Mouse (Mus musculus) right cerebral cortex, adult 2 months (tissue): ENCODE data around the gene Zfp2.
A peak's percentile ranks its signal among the peaks of the same experiment; 100 is the strongest.

Source experiments
- DNase-seq, 2 experiments: peaks; one replicate each; pipeline ENCODE4 v3.0.0; 2021 to 2022; ENCODE audit warnings: low spot score in 2 of 2

The Zfp2 gene

DNA sequence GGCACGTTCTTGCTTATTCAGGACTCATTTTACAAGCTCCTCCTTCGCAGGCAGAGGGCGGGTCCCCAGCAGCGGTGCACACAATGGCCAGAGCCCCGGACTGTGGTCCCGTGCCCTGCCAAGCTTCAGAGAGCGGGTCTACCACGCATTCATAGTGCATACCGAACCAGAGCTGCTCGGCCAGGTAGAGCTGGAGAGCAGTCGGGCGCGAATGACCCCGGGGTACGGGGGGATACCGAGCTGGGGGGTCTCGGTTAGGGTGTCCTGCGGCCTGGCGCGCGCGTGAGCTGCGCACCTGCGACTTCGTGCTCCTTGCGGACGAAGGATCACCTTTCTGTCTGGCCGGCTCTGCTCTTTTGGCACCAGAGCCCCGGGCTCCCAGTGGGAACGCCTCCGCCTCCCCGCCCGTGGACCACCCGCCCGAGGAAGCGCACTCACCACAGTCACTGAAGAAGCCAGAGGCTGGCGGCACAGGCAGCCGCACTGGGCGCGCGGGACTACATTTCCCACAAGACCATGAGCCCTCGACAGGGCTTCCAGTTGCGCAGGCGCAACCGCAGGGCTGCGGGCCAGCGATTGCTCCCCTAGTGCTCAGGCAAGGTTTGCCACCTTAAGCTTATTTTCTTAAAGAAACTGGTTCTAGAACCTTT is at the start of gene Zfp2:
Gene Zfp2, minus strand, starts transcription at position 495 of the 650 bp plus-strand sequence.
- DNase-seq = peak; percentile 93 to 95

DNA sequence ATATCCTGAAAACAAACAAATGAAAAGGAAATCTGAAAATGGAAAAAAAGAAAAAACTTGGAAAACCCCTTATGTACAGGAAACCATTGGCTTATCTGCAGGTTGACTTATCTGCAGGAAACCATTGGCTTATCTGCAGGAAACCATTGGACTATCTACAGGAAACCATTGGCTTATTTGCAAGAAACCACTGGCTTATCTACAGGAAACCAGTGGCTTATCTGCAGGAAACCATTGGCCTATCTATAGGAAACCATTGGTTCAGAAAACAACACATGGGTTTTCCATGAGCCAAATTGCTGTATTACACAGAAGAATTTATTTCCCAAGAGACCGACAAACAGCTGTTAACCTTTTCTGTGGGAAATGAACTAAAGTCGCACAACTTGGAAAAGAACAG is 48.9 kb upstream of the Zfp2 start:
- DNase-seq = no peak

DNA sequence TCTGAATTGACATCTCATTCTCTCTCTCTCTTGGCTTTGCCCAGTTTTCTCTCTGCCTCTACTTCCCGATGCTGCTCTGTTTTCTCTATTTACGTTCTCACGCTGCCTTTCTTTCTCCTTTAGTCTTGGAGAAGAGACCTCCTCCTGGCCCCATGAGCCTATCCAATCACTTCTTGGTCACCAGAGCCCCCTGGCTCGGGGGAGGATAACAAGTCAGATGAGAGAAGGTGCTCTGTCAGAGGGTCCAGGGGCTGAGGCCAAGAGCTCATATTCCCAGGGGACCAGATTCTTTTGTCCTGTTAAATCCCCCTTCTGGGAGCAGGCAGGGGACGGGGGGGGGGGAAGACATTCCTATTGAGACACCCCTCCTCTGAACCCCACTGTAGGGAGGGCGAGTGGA is 37.7 kb upstream of the Zfp2 start, which contains the start of gene Prop1:
Gene Prop1, minus strand, starts transcription at position 101 of the 400 bp plus-strand sequence.
- DNase-seq = no peak

DNA sequence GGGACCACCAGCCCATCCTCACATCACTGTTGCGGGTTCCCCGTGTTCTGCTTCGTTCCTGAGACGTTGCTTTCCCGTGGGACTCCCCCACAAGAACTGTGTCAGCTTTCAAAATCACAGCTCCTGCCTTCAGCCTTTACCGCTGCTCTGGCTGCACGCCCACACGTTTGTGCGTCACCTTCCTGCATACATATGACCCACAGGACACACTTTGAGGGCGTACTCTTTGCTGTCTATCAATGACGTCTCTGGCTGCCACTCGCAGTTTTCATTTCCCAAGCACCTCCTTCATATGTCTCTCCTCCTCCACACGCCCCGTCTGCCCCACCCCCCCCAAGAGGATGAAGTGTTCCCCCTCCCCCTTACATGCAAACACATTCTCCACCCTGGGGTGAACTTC is 36.3 kb upstream of the Zfp2 start:
- peak; percentile 32 to 50 for DNase-seq

DNA sequence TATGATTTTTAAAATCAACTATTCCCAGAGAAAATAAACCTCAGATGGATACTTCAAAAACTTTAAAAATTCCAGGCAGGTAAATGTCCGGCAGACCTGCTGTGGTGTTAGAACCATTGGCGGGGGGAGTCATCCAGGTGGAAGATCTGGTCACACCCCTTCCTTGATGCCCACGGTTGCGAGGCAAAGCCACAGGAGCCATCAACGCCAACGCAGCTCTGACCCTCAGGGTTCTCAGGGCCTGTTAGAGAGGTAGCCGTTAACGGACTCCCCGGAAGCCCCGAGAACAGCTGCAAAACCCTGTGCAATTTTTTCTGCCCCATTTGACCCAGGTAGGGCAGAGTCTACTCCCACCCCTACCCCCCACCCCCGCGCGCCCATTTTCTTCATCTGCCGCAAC is 27.5 kb upstream of the Zfp2 start, which contains the start of gene 4933414I15Rik:
Gene 4933414I15Rik, minus strand, starts transcription at position 260 of the 400 bp plus-strand sequence.
- DNase-seq = no peak

DNA sequence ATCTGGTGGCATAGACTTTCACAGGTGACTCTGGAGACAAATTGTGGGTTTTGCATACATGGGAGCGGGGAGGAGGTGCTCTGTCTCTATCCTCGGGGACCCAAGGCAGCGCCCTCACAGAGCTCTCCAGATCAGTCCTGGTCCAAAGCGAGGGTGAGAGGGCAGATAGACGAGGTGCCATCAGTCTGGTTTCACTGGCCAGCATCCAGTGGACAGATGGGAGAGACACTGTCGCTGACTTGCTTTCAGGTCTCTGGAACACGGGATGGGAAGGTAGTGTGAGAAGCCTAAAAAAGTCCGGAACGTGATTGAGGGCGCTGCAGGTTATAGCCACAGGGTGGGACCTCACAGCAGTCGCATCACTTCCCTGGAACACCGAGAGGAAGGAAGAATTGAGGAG is 26.4 kb upstream of the Zfp2 start:
- DNase-seq = no peak

DNA sequence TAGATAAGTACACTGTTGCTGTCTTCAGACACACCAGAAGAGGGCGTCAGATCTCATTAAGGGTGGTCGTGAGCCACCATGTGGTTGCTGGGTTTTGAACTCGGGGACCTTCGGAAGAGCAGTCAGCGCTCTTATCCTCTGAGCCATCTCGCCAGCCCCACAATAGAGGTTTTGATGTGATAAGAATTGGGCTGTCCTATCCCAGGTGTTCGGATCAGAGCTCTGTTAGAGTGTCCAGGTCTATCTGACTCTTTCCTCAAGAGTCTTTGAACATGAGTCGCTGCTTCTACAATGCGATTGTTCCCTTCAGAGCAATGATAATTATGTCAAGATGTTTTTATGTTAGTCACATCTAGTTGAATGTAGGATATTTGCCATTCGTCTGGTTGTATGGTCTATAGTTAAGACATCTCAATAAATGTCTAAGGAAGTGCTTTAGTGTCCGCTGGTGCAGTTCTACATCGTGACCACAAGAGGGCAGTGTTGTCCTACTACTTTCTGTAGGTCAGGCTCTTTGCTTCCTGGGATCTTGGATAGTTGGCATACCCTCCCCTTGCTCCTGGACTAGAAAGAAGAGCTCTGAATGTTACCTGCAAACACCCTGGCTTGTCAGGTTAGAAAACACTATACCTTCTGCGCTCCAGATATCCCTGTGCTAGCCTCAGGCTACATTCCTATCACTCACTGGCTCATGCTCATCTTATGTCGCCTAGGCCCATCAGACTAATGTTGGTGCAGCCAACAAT is 23.8 kb upstream of the Zfp2 start:
- peak; percentile 30 to 35 for DNase-seq

DNA sequence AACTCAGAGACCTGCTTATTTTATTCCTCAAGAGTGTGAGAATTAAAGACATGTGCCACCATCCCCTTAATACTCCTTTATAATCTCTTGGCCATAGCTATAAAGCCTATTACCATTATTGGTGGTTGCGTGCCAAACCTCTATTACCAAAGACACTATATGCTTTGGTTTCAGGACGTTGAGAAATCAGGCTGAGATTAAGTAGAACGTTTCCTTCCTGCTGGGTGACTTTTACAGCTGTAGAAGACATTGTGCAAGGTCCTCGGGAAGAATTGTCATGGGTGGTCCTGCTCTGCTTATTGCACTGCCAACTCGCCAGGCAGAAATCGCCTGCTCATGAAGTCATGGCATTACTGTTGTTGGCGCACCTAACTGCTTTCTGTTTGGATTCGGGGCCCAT is 22.5 kb upstream of the Zfp2 start:
- DNase-seq = no peak

DNA sequence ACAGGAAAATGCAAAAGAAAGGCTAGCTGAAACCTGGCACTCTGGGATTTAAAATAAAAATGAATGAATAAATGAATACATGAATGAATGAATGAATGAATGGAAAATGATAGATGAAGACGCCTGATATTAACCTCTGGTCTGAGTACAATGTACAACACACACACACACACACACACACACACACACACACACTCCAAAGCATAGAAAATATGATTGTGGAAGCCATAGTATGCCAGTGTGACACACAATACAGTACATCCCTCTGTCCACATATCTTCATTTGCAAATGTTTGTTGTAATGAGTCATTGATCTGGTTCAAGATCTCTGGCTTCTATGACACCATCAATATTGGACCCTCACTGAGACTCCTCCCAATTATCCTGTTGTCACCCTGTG is 16.1 kb upstream of the Zfp2 start:
- no peak for DNase-seq

DNA sequence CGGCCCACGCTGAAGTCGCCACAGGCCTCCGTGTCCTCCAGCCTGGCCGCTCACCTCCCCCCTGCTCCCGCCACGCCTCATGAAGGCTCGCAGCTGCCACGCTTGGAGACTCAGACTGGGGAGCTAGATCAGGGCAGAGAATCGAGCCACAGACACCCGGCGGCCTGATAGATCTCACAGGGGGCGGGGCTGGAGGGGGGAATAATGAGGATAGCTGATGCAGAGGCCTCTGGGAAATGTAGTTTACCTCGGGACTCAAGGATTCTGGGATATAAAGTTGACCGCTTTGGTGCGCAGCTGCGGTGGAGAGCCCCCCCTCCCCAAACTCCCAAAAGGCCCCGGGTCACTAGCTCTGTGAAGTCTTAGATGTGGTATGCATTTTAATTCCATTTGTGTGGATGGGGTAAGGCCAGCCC is 15.5 kb upstream of the Zfp2 start, which contains the start of gene Zfp354b:
Gene Zfp354b, minus strand, starts transcription at position 183 of the 416 bp plus-strand sequence.
- DNase-seq = peak; percentile 86 to 90

DNA sequence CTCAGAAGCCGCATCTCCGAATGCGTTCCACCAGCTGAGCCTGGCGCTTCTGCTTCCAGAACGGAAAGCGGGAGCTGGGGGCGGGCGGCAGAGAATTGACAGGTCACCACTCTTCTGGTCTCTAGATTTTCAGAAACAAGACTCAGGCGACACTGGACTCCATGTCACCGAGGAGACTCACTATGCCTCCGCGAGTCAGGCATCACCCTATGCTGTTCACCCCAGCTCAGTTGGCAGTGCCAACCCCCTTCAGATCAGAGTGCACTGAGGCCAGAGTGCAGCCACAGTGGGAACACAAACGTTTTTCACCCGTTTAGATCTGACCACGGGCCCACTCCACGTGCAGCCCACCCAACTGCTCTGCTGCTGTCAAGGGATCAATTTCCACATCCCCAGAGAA is 15.1 kb upstream of the Zfp2 start:
- DNase-seq = no peak

DNA sequence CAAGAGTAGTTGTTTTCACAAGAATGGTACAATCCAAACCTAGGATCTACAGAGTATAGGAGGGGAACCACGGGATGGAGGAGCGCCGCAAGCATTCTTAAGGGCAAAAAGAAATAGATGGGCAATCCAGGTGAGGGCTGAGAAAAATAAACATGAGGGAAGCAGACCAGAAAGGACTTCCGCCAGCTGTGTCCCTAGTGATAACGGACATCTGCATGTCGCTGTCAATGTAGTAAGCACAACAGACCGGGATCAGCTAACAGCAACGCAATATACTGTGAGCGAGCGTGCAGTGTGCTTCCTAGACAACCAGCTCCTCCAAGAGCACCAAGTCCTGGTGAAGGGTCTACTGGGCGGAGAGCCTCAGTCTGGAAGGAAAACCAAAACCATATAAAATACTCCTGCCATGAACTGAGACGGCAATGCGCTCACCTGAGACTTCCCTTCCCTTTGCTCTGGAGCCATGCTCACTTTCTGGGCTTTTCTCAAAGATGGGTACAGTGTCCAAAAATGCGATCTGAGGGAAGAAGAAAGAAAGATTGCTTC is 14.6 kb upstream of the Zfp2 start:
- peak in 1 of 2 experiments; percentile 33 for DNase-seq

DNA sequence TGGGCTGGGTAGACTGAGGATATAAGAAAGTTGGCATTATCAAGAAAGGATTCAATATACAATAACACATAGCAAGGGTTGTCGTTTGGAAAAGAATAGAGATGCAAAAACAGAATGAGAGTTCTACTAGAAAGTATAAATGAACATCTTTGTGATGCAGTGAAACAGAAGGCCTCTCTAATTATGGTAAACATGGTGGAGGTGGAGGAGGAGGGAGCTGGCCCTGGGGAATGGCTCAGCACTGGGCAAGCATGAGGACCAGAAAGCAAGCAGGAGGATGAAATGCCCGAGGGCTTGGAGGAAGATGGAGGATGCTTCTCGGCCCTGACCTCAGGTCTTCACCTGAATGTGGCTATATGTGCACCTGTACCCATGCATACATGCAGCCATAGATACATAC is 1.5 kb downstream of the Zfp2 start:
- no peak for DNase-seq

DNA sequence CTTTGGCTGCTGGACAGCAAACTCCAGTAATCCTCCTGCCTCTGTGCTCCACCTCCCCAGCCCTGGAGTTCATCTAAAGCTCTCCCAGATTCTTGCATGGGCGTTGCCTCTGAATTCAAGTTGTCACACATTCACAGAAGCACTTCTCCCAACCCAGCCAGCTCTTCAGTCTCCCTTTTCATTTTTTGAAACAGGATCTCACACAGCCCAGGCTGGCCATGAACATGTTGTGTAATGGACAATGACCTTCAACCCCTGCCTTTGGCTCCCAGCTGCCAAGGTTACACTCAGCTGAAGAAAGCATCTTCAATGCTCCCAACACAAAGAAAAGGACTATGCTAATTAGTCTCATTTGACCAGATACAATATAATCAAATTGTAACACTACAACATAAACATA is 2.7 kb downstream of the Zfp2 start:
- no peak for DNase-seq

DNA sequence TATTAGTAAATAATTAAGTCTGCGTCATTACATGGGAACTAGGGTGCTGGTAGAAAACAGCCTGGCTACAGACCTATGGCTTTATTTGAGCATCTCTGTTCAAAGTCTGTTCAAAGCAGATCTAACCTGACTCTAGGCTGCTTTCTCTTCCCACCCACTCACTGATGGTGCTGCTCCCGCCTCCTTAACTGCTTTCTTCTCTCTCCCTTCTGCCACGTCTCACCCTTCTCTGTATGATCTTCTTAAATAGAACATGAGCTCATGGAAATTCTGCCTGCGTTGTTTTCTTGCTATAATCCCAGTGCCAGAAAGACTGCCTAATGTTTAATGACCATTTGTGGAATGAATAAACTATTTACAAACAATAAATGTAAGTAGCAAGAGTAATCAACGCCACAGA is 7.8 kb downstream of the Zfp2 start:
- peak; percentile 29 to 38 for DNase-seq

DNA sequence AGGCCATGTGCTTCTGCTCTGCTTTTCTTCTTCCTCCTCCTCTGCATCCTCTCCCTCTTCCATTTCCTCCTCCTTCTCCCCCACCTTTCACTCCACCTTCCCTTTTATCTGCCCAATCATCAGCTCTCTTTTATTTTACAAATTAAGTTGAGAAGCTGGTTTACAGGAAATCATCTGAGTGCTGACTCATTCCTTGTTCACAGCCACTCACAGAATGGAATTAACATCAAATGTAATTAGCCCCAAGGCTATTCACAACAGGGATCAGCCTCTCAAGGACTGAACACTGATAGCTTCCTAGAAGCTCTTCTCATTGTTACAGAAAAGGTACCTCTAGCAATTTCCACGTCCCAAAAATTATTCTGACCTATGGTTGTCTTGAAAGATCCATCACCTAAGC is 18.6 kb downstream of the Zfp2 start:
- DNase-seq = no peak

DNA sequence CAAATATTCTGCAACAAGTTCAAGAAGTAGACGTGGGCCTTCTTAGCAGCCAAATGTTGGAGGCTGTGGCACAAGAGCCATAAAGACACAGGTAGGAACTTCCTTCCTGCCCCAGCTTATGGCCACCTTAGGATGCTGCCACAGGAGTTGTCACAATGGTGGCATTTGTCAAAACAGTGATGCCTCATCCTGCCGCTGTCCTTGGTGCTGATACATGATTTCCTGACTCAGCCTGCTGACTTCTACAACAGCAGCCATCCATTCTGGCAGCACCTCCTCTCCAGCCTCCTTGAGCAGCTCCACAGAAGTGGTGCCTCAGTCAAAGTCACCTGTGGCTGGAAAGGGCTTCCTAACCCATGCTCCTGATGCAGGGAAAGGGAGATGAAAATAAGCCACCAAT is 23.5 kb downstream of the Zfp2 start:
- DNase-seq = no peak

DNA sequence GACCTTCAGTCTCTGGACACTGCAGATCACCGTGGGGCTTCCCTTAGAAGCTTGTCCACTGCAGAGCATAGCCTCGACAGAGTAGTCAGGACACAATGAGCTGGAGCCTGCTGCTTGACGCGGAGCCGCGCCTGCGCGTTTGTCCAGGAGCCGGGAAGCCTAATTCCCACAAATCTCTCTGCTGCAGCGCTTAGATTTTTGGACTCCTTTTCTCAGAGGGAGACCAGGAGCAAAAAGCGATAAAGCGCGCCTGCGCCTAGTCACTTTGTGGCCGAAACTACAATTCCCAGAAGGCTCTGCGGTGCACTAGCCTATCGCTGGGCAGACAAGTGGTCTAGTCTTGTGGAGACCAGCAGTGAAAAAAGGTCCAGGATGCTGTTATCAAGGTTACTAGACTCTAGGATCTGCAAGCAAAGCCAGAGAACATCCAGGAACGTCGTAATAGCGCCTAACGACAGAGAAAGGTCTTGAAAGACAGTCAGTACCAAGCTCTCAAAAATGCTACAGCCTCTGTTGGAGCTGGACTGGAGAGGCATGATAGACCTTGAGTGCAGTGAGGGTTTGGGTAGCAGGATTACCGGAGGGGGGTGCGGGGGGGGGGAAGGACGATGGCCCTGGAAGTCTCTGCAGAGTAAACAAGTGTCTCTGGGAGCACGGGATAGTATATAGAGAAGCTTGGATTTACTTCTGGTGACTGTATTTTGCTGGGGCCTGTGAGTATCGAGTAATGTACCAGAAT is 28.4 kb downstream of the Zfp2 start, which contains the start of gene Zfp454:
Gene Zfp454, minus strand, starts transcription at position 262 of the 739 bp plus-strand sequence.
- peak; percentile 97 to 99 for DNase-seq

DNA sequence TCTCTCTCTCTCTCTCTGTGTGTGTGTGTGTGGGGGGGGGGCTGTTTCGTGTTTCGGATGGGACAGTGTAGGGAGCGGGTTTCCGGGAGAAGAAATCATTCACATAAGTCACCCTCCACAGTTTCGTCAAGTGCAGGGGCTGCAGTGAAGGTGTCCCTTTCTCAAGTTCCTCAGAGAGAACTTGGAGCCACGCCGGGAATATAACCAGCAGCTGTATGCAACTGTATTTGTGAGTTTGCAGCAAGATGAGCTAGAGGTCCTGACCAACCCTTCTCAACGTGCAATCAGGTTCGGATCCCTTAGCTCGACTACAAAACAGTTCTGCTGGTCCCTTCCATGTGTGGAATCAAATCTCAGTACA is 29.1 kb downstream of the Zfp2 start:
- DNase-seq = no peak

DNA sequence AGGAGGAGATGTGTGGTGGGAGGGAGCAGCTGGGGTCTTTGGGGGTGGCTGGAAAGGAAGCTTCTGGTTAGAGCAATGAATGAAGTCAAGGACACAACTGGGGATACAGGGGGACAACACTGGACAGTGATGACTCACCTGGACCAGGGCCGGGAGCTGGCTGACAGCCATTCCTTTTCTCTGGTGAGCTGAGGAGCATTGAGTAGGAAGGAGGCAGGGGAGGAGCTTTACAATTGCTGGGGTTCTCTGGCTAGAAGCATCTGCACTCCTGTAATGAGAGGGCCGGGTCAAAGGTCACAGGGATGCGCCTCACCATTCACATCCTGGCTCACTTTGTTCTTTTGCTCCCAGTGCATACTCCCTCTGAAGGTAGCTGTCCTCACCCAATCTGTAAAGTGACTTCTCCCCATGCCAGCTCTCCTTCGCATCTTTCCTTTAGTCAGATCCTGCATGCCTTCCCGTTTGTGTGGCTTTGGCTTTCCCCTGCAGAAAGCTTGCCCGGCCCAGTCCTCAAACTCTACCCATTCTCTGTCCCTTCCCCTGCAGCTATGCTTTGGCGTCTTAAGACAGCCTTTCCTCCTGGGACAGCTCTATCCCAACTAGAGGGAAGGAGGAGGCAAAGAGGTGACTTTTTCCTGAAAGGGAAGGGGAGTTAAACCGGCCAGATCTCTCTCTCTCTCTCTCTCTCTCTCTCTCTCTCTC is 29.6 kb downstream of the Zfp2 start:
- no peak for DNase-seq

DNA sequence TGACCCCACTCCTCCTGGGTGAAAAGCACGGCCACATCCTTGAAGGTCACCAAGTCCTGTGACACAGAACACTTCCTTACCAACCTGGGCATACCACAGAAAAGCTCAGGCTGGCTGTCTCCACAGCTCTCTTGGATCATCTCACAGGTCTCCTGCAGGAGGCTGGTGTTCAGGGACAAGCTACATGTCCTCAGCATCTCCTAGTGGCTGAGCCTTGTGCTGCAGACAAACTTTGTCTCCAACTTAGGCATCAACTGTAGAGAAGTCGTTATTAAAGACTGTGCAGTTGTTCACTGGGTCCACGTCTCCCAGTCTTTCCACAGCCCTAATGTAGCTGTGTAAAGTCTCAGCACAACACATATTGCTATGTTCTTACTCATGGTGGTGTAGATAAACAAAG is 32.2 kb downstream of the Zfp2 start:
- no peak for DNase-seq

DNA sequence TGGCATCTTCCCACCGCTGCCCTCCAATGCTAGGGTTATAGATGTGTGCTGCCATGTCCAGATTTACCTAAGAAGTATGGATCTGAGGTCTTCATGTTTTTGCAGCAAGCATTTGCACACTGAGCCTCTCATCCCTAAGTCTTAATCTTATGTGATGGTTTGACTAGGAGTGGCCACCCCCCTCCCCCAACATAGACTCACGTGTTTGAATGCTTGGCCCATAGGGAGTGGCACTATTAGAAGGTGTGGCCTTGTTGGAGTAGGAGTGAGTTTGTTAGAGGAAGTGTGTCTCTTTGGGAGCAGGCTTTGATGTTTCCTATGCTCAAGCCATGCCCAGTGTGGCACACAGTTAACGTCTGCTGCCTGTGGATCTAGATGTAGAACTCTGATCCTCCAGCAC is 37.3 kb downstream of the Zfp2 start:
- DNase-seq = no peak
